Mouse (Mus musculus): ENCODE results near the gene Manba. TPM values are rescaled to one million over a fixed set of nuclear protein-coding genes. Genes with fewer than 3 reads are reported as not detected.

Manba gene
- polyA plus RNA-seq, 1 experiment from 2014 or later, result 16.8 TPM

- ATAC-seq (ENCODE audit: insufficient read depth, low FRiP score), result no peak
- H3K9ac ChIP-seq (ENCODE audit: low read length), result no peak overlapping the region
- H3K36me3 ChIP-seq (ENCODE audit: control insufficient read depth, insufficient read depth, low read length), result no peaks in the 10 kb centered on the region
- no peaks in the 10 kb centered on the region for H3K27me3 ChIP-seq (ENCODE audit: control insufficient read depth, insufficient read depth, low read length)
- peaks cover 8% of the 10 kb centered on the region for H3K4me1 ChIP-seq (ENCODE audit: control insufficient read depth, insufficient read depth, low read length)
- H3K27ac ChIP-seq (ENCODE audit: low read length), result no peak overlapping the region
- 54% methylated on average over 5 of the region's 5 CpGs for WGBS
- H3K4me2 ChIP-seq (ENCODE audit: low read depth, low read length), result no peak overlapping the region
- no peaks in the 10 kb centered on the region for H3K9me3 ChIP-seq (replicated peaks; ENCODE audit: control insufficient read depth, low read length)
- no peak overlapping the region for H3K4me3 ChIP-seq (replicated peaks; ENCODE audit: low read length)
These were observed 93.3 kb downstream of the Manba start for GRCm38 (mm10) chr3:135578588-135579140.

DNA sequence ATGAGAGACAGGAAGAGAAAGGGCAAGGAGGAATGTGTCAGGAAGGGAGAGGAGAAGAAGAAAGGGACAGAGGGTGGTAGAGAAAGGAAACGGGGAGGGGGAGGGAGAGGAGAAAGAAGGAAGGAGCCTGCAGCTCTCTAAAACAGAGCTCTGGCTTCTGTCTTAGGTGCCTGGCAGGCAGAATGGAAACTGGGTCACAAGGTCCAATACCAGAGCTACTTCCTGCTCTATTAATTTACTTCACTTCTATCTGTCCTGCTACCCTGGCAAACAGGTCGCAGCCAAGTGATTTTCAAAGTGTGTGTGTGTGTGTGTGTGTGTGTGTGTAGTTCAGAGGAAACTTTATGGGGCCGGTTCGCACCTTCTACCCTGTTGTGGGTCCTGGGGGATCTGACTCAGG, 93.8 kb downstream of the Manba start:
- ATAC-seq (ENCODE audit: insufficient read depth, low FRiP score), result no peak
- no peak overlapping the region for H3K4me3 ChIP-seq (replicated peaks; ENCODE audit: low read length)
- no peaks in the 10 kb centered on the region for H3K27me3 ChIP-seq (ENCODE audit: control insufficient read depth, insufficient read depth, low read length)
- no peaks in the 10 kb centered on the region for H3K36me3 ChIP-seq (ENCODE audit: control insufficient read depth, insufficient read depth, low read length)
- WGBS, result 34% methylated on average over 4 of the region's 4 CpGs
- no peak overlapping the region for H3K9ac ChIP-seq (ENCODE audit: low read length)
- H3K4me2 ChIP-seq (ENCODE audit: low read depth, low read length), result no peak overlapping the region
- H3K27ac ChIP-seq (ENCODE audit: low read length), result no peak overlapping the region
- no peaks in the 10 kb centered on the region for H3K9me3 ChIP-seq (replicated peaks; ENCODE audit: control insufficient read depth, low read length)
- H3K4me1 ChIP-seq (ENCODE audit: control insufficient read depth, insufficient read depth, low read length), result peaks cover 8% of the 10 kb centered on the region

DNA sequence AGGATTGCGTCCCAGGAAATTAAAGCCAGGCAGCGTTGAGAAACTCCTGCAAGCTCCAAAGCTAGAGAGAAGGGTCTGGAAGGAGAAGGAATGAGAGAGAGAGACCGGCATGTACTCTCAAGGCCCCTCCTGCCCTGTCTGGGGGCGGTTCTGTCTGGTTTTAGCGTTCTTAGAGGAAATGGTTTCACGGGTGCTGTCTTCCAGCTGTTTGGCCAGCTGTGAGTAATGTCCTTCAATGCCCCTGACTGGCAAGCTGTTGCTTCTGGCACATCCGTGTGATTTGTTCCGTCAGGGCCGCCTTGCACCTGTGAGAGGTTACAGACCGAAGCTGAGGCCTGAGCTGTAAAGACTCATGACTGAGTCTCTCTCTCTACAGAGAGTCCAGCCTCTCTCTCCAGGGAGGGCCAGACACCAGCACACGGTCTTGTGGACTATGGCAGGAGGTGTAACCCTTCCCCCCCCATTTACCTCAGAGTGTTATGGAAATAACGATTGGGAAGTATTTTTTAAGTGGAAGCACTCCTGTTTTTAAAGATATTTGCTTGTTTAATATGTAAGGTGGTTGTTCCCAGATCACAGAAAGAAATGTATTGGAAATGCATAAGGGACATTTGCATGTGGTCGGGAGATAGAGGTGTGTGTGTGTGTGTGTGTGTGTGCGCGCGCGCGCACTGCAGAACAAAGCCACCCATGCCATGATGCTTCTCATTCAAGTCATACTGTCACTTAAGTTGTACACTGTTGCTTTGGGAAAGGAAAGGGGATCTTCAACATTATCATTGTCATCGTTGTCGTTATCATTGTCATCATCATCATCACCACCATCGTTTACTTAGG, 95.2 kb downstream of the Manba start:
- 64% methylated on average over 21 of the region's 21 CpGs for WGBS
- peak; percentile 32; the same call in 1 of the 2 replicates for ATAC-seq (ENCODE audit: insufficient read depth, low FRiP score)
- Histone ChIP-seq H3K9me3 (replicated peaks; ENCODE audit: control insufficient read depth, low read length) (no peaks in the 10 kb centered on the region), H3K4me2 (ENCODE audit: low read depth, low read length) (no peak overlapping the region), H3K36me3 (ENCODE audit: control insufficient read depth, insufficient read depth, low read length) (no peaks in the 10 kb centered on the region), H3K4me1 (ENCODE audit: control insufficient read depth, insufficient read depth, low read length) (peaks cover 8% of the 10 kb centered on the region), H3K27ac (ENCODE audit: low read length) (peak overlapping the region; percentile 28; the same call in 1 of the 2 replicates), H3K9ac (ENCODE audit: low read length) (0 out of 2 replicates have a peak overlapping the region, but pooled peaks have one; percentile 23), H3K27me3 (ENCODE audit: control insufficient read depth, insufficient read depth, low read length) (no peaks in the 10 kb centered on the region), H3K4me3 (replicated peaks; ENCODE audit: low read length) (no peak overlapping the region)

DNA sequence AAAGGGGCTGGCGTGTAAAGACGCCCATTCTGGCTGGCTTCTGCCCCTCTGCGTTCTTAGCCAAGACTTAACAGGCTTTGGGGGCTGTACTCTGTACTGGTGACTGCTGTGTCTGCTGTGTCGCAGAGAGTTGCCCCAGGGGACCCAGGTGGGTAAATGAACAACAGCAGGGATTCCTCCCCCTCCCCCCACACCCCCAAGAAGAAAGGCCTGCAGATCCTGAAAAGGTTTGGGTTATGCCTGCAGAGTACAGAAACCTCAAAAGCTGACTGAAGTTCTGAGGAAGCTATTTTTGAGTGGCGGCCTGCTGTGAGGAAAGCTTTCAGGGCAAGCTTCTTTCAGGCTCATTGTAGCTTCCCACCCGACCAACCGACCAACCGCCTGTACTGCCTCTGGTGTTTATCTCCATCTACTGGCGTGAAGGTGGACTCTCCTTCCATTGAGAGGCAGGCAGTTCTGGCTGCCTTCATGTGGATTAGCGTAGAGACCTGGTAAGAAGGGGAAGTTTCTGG, 96.3 kb downstream of the Manba start:
- no peak; the same call in 1 of the 2 replicates for ATAC-seq (ENCODE audit: insufficient read depth, low FRiP score)
- Histone ChIP-seq H3K9ac (ENCODE audit: low read length) (0 out of 2 replicates have a peak overlapping the region, but pooled peaks have one; percentile 16), H3K27ac (ENCODE audit: low read length) (no peak overlapping the region), H3K27me3 (ENCODE audit: control insufficient read depth, insufficient read depth, low read length) (no peaks in the 10 kb centered on the region), H3K4me1 (ENCODE audit: control insufficient read depth, insufficient read depth, low read length) (peaks cover 11% of the 10 kb centered on the region), H3K4me2 (ENCODE audit: low read depth, low read length) (no peak overlapping the region), H3K36me3 (ENCODE audit: control insufficient read depth, insufficient read depth, low read length) (no peaks in the 10 kb centered on the region), H3K4me3 (replicated peaks; ENCODE audit: low read length) (no peak overlapping the region), H3K9me3 (replicated peaks; ENCODE audit: control insufficient read depth, low read length) (no peaks in the 10 kb centered on the region)
- WGBS, result 30% methylated on average over 10 of the region's 10 CpGs

GRCm38 (mm10) chr3:135582246-135582645, 96.8 kb downstream of the Manba start:
- Histone ChIP-seq H3K27ac (ENCODE audit: low read length) (no peak overlapping the region), H3K4me2 (ENCODE audit: low read depth, low read length) (no peak overlapping the region), H3K4me3 (replicated peaks; ENCODE audit: low read length) (no peak overlapping the region), H3K9ac (ENCODE audit: low read length) (no peak overlapping the region), H3K27me3 (ENCODE audit: control insufficient read depth, insufficient read depth, low read length) (no peaks in the 10 kb centered on the region), H3K4me1 (ENCODE audit: control insufficient read depth, insufficient read depth, low read length) (peaks cover 12% of the 10 kb centered on the region), H3K36me3 (ENCODE audit: control insufficient read depth, insufficient read depth, low read length) (peaks cover 2% of the 10 kb centered on the region; the same call in 1 of the 2 replicates), H3K9me3 (replicated peaks; ENCODE audit: control insufficient read depth, low read length) (no peaks in the 10 kb centered on the region)
- 90% methylated on average over 7 of the region's 7 CpGs for WGBS
- ATAC-seq (ENCODE audit: insufficient read depth, low FRiP score), result no peak

DNA sequence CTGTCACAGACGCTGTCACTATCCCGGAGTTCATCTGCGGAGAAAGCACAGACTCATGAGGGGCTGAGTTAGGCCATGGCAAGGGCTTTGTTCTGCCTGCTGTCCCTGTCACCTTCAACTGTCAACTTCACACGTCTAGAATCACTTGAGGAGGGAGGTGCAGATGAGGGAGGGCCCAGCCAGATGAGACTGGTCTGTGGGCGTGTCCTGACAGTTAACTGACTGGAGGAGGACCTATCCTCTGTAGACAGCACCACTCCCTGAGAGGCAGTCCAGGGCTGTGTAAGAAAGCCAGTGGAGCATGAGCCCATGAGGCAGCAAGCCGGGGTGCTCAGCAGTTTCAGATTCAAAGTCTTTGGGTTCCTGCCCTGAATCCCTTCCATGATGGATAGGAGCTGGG, 100.1 kb downstream of the Manba start:
- ATAC-seq (ENCODE audit: insufficient read depth, low FRiP score), result peak; percentile 20; the same call in 1 of the 2 replicates
- no peak overlapping the region for H3K4me2 ChIP-seq (ENCODE audit: low read depth, low read length)
- H3K4me1 ChIP-seq (ENCODE audit: control insufficient read depth, insufficient read depth, low read length), result peaks cover 6% of the 10 kb centered on the region; the same call in 1 of the 2 replicates
- peaks cover 14% of the 10 kb centered on the region for H3K36me3 ChIP-seq (ENCODE audit: control insufficient read depth, insufficient read depth, low read length)
- 52% methylated on average over 6 of the region's 6 CpGs for WGBS
- H3K4me3 ChIP-seq (replicated peaks; ENCODE audit: low read length), result no peak overlapping the region
- no peak overlapping the region for H3K27ac ChIP-seq (ENCODE audit: low read length)
- no peaks in the 10 kb centered on the region for H3K9me3 ChIP-seq (replicated peaks; ENCODE audit: control insufficient read depth, low read length)
- no peak overlapping the region for H3K9ac ChIP-seq (ENCODE audit: low read length)
- H3K27me3 ChIP-seq (ENCODE audit: control insufficient read depth, insufficient read depth, low read length), result no peaks in the 10 kb centered on the region

DNA sequence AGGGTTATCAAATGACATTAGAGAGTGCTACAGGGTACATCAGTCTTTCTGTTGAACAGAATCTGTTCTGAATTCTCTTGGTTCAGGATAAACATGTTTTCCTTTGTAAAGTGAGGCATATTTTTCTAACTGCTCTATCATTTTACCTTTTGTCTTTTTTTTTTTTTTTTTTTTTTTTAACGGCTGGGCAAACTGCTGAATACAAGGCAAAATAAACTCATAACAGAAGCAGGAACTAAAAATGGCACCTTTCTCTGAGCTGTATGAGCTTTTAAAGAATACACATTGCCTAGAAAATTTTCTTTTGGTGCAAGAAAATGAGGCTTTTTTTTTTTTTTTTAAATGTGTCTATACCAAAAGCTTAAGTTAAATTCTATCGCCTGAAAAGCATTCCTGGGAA, 100.6 kb downstream of the Manba start:
- H3K9ac ChIP-seq (ENCODE audit: low read length), result no peak overlapping the region
- H3K9me3 ChIP-seq (replicated peaks; ENCODE audit: control insufficient read depth, low read length), result no peaks in the 10 kb centered on the region
- no peak for ATAC-seq (ENCODE audit: insufficient read depth, low FRiP score)
- no peak overlapping the region for H3K4me3 ChIP-seq (replicated peaks; ENCODE audit: low read length)
- no peak overlapping the region for H3K27ac ChIP-seq (ENCODE audit: low read length)
- H3K27me3 ChIP-seq (ENCODE audit: control insufficient read depth, insufficient read depth, low read length), result no peaks in the 10 kb centered on the region
- 0 out of 2 replicates have a peak, but pooled peaks cover 4% of the 10 kb centered on the region for H3K4me1 ChIP-seq (ENCODE audit: control insufficient read depth, insufficient read depth, low read length)
- no peak overlapping the region for H3K4me2 ChIP-seq (ENCODE audit: low read depth, low read length)
- peaks cover 15% of the 10 kb centered on the region for H3K36me3 ChIP-seq (ENCODE audit: control insufficient read depth, insufficient read depth, low read length)
- 88% methylated on average over 2 of the region's 2 CpGs for WGBS

DNA sequence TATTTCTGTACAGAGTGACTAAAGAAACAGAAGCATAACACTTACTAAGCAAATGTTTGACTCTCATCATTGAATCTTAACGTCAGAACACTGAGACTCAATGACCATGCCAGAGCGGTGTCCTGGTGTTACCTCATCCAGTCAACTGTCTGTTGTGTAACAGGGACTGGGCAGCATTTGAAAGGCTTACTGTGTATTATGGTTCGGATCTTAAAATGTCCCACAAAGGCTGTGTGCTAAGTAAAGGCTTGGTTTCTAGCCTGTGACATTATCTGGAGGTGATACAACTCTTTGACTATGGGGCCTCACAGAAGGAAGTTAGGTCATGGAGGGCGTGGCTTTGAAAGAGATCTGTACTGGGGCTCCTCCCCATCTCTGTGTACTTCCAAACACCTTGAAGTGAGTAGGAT, 101.1 kb downstream of the Manba start:
- peaks cover 15% of the 10 kb centered on the region for H3K36me3 ChIP-seq (ENCODE audit: control insufficient read depth, insufficient read depth, low read length)
- H3K4me1 ChIP-seq (ENCODE audit: control insufficient read depth, insufficient read depth, low read length), result 0 out of 2 replicates have a peak, but pooled peaks cover 4% of the 10 kb centered on the region
- ATAC-seq (ENCODE audit: insufficient read depth, low FRiP score), result no peak
- H3K9ac ChIP-seq (ENCODE audit: low read length), result no peak overlapping the region
- H3K4me2 ChIP-seq (ENCODE audit: low read depth, low read length), result no peak overlapping the region
- H3K4me3 ChIP-seq (replicated peaks; ENCODE audit: low read length), result no peak overlapping the region
- 76% methylated on average over 4 of the region's 4 CpGs for WGBS
- no peak overlapping the region for H3K27ac ChIP-seq (ENCODE audit: low read length)
- H3K9me3 ChIP-seq (replicated peaks; ENCODE audit: control insufficient read depth, low read length), result no peaks in the 10 kb centered on the region
- no peaks in the 10 kb centered on the region for H3K27me3 ChIP-seq (ENCODE audit: control insufficient read depth, insufficient read depth, low read length)

DNA sequence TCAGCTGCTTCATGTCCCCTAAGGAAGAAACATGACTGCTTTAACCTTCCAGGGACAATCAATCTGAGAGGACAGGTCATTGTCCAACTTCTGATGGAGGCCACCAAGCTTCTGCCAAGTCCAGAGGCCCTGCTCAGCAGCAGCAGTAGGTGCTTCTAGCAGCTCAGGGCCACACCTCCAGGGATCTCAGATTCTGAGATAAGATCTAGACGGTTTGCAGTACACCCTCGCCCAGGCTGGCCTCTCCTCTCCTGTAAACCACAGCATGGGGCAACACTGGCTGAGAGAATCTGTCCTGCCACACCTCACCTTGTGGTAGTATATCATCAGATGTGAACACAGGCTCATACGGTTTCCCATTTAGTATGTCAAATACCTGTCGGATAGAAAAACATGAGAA, 105.1 kb downstream of the Manba start:
- WGBS, result 64% methylated on average over 4 of the region's 4 CpGs
- Histone ChIP-seq H3K36me3 (ENCODE audit: control insufficient read depth, insufficient read depth, low read length) (peaks cover 31% of the 10 kb centered on the region), H3K4me1 (ENCODE audit: control insufficient read depth, insufficient read depth, low read length) (peaks cover 15% of the 10 kb centered on the region), H3K9ac (ENCODE audit: low read length) (no peak overlapping the region), H3K9me3 (replicated peaks; ENCODE audit: control insufficient read depth, low read length) (no peaks in the 10 kb centered on the region), H3K4me3 (replicated peaks; ENCODE audit: low read length) (no peak overlapping the region), H3K27me3 (ENCODE audit: control insufficient read depth, insufficient read depth, low read length) (no peaks in the 10 kb centered on the region), H3K27ac (ENCODE audit: low read length) (no peak overlapping the region), H3K4me2 (ENCODE audit: low read depth, low read length) (no peak overlapping the region)
- ATAC-seq (ENCODE audit: insufficient read depth, low FRiP score), result no peak

All from stomach, embryonic 16.5 days (tissue).